Mouse (Mus musculus): ENCODE measurements at regions not wholly inside any gene's neighbourhood (a gene's known extent, or its start where the extent isn't known, plus 50 kb on each side); places are given as distances from the start of the nearest gene placed in this dataset.

GRCm38 (mm10) chr5:126201535-126201934 lies 670.0 kb downstream of the Tmem132b start:
- Histone ChIP-seq H3K36me3 (ENCODE audit: control insufficient read depth, insufficient read depth, low read length) (no peaks in the 10 kb centered on the region), H3K4me3 (ENCODE audit: low read depth, low read length) (no peak overlapping the region), H3K4me1 (ENCODE audit: control insufficient read depth, insufficient read depth, insufficient read length, low read length) (no peaks in the 10 kb centered on the region), H3K27ac (ENCODE audit: insufficient read depth, low read depth, low read length) (no peak overlapping the region), H3K27me3 (ENCODE audit: control insufficient read depth, insufficient read depth, low read length) (no peaks in the 10 kb centered on the region)
- 34% methylated on average over 4 of the region's 4 CpGs for WGBS
- no peak for TF ChIP-seq CTCF (IDR thresholded peaks at IDR 0.05; ENCODE audit: extremely low read depth, insufficient read length, insufficient replicate concordance, low read depth, low read length)
- no peak for TF ChIP-seq POLR2A (IDR thresholded peaks at IDR 0.05; ENCODE audit: low read depth, low read length)

DNA sequence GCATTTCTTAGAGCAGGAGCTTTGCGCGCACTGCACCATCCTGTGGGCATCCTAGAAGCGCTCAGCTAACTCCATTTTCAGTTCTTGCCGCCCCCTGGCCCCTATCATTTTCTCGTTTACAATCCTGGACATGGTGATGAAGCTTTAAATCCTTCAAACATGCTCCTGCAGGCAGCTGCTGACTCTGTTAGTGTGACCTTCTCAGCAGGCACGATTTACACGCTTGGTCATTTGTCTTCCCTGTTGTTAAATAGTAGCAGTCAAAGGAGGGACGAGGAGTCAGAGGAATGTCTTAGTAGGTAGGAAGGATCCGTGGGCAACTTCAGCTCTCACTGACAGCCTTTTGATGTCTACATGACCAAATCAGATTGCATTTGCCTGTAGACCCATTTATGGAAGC lies 670.4 kb downstream of the Tmem132b start:
- H3K36me3 ChIP-seq (ENCODE audit: control insufficient read depth, insufficient read depth, low read length), result no peaks in the 10 kb centered on the region
- no peaks in the 10 kb centered on the region for H3K27me3 ChIP-seq (ENCODE audit: control insufficient read depth, insufficient read depth, low read length)
- no peak overlapping the region for H3K27ac ChIP-seq (ENCODE audit: insufficient read depth, low read depth, low read length)
- no peaks in the 10 kb centered on the region for H3K4me1 ChIP-seq (ENCODE audit: control insufficient read depth, insufficient read depth, insufficient read length, low read length)
- TF ChIP-seq CTCF (IDR thresholded peaks at IDR 0.05; ENCODE audit: extremely low read depth, insufficient read length, insufficient replicate concordance, low read depth, low read length) (no peak), POLR2A (IDR thresholded peaks at IDR 0.05; ENCODE audit: low read depth, low read length) (no peak)
- H3K4me3 ChIP-seq (ENCODE audit: low read depth, low read length), result no peak overlapping the region
- 37% methylated on average over 9 of the region's 9 CpGs for WGBS

DNA sequence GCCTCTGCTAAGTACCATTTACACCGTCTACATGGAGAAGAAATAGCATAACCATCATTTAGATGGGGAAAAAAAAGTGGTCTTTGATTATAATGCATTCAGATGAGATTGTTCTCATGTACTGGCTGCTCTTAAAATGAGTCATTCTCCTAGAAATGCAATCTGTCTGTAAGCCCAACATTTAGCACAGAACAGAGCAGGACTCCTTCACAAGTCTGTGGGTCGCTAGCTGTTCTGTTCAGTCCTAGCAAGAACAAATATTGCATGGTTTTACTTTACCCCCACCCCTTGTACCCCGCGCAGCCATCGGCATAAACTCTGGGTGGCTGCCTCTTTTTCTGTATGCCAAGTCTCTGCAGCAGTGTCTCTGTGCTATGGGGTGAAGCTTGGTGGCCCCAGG lies 685.4 kb downstream of the Tmem132b start:
- Histone ChIP-seq H3K4me1 (ENCODE audit: control insufficient read depth, insufficient read depth, insufficient read length, low read length) (no peaks in the 10 kb centered on the region), H3K4me3 (ENCODE audit: low read depth, low read length) (no peak overlapping the region), H3K36me3 (ENCODE audit: control insufficient read depth, insufficient read depth, low read length) (no peaks in the 10 kb centered on the region), H3K27ac (ENCODE audit: insufficient read depth, low read depth, low read length) (no peak overlapping the region), H3K27me3 (ENCODE audit: control insufficient read depth, insufficient read depth, low read length) (no peaks in the 10 kb centered on the region)
- TF ChIP-seq POLR2A (IDR thresholded peaks at IDR 0.05; ENCODE audit: low read depth, low read length), result no peak
- TF ChIP-seq CTCF (IDR thresholded peaks at IDR 0.05; ENCODE audit: extremely low read depth, insufficient read length, insufficient replicate concordance, low read depth, low read length), result no peak
- 85% methylated on average over 5 of the region's 5 CpGs for WGBS

GRCm38 (mm10) chr5:126217746-126218145 lies 686.2 kb downstream of the Tmem132b start:
- TF ChIP-seq POLR2A (IDR thresholded peaks at IDR 0.05; ENCODE audit: low read depth, low read length) (no peak), CTCF (IDR thresholded peaks at IDR 0.05; ENCODE audit: extremely low read depth, insufficient read length, insufficient replicate concordance, low read depth, low read length) (no peak)
- Histone ChIP-seq H3K27me3 (ENCODE audit: control insufficient read depth, insufficient read depth, low read length) (no peaks in the 10 kb centered on the region), H3K4me3 (ENCODE audit: low read depth, low read length) (no peak overlapping the region), H3K27ac (ENCODE audit: insufficient read depth, low read depth, low read length) (no peak overlapping the region), H3K4me1 (ENCODE audit: control insufficient read depth, insufficient read depth, insufficient read length, low read length) (no peaks in the 10 kb centered on the region), H3K36me3 (ENCODE audit: control insufficient read depth, insufficient read depth, low read length) (no peaks in the 10 kb centered on the region)
- 77% methylated on average over 1 of the region's 1 CpGs for WGBS

GRCm38 (mm10) chr5:126223696-126224095 lies 692.1 kb downstream of the Tmem132b start:
- whole genome bisulfite sequencing, result 75% methylated on average over 3 of the region's 3 CpGs
- TF ChIP-seq CTCF (IDR thresholded peaks at IDR 0.05; ENCODE audit: extremely low read depth, insufficient read length, insufficient replicate concordance, low read depth, low read length), result no peak
- no peak for TF ChIP-seq POLR2A (IDR thresholded peaks at IDR 0.05; ENCODE audit: low read depth, low read length)
- H3K4me3 ChIP-seq (ENCODE audit: low read depth, low read length), result no peak overlapping the region
- H3K36me3 ChIP-seq (ENCODE audit: control insufficient read depth, insufficient read depth, low read length), result no peaks in the 10 kb centered on the region
- no peaks in the 10 kb centered on the region for H3K27me3 ChIP-seq (ENCODE audit: control insufficient read depth, insufficient read depth, low read length)
- H3K4me1 ChIP-seq (ENCODE audit: control insufficient read depth, insufficient read depth, insufficient read length, low read length), result no peaks in the 10 kb centered on the region
- H3K27ac ChIP-seq (ENCODE audit: insufficient read depth, low read depth, low read length), result no peak overlapping the region

- no peak for TF ChIP-seq POLR2A (IDR thresholded peaks at IDR 0.05; ENCODE audit: low read depth, low read length)
- TF ChIP-seq CTCF (IDR thresholded peaks at IDR 0.05; ENCODE audit: extremely low read depth, insufficient read length, insufficient replicate concordance, low read depth, low read length), result no peak
- no peak overlapping the region for H3K27ac ChIP-seq (ENCODE audit: insufficient read depth, low read depth, low read length)
- WGBS, result 77% methylated on average over 4 of the region's 4 CpGs
These were observed 699.2 kb downstream of the Tmem132b start for GRCm38 (mm10) chr5:126230768-126231167.

DNA sequence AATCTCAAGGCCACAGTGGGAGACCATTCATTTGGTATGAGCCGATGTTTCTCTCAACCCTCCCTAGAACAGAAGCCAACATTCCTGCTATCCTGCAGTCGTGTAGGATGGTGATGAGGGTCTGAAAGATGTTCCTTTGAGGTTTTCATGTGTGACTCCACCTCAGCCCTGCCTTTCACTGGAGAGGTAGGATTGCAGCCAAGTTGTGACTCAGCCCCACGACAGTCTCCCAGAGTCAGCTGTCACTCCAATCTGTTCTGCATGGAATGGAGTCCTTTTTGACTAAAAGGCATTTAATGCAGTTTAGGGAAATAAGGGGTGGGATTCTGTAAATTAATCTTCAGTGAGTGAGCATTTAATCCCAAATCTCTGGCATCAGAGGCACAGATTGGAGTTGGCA lies 706.5 kb downstream of the Tmem132b start:
- whole genome bisulfite sequencing, result 69% methylated on average over 3 of the region's 3 CpGs
- H3K36me3 ChIP-seq (ENCODE audit: control insufficient read depth, insufficient read depth, low read length), result no peaks in the 10 kb centered on the region
- no peak overlapping the region for H3K4me3 ChIP-seq (ENCODE audit: low read depth, low read length)
- no peaks in the 10 kb centered on the region for H3K27me3 ChIP-seq (ENCODE audit: control insufficient read depth, insufficient read depth, low read length)
- no peak for TF ChIP-seq POLR2A (IDR thresholded peaks at IDR 0.05; ENCODE audit: low read depth, low read length)
- TF ChIP-seq CTCF (IDR thresholded peaks at IDR 0.05; ENCODE audit: extremely low read depth, insufficient read length, insufficient replicate concordance, low read depth, low read length), result no peak
- no peaks in the 10 kb centered on the region for H3K4me1 ChIP-seq (ENCODE audit: control insufficient read depth, insufficient read depth, insufficient read length, low read length)
- H3K27ac ChIP-seq (ENCODE audit: insufficient read depth, low read depth, low read length), result no peak overlapping the region

More at GRCm38 (mm10) chr5:126230768-126231167, 699.2 kb downstream of the Tmem132b start:
- H3K4me1 ChIP-seq (ENCODE audit: control insufficient read depth, insufficient read depth, insufficient read length, low read length), result no peaks in the 10 kb centered on the region
- no peaks in the 10 kb centered on the region for H3K36me3 ChIP-seq (ENCODE audit: control insufficient read depth, insufficient read depth, low read length)
- no peaks in the 10 kb centered on the region for H3K27me3 ChIP-seq (ENCODE audit: control insufficient read depth, insufficient read depth, low read length)
- H3K4me3 ChIP-seq (ENCODE audit: low read depth, low read length), result no peak overlapping the region

- no peak for TF ChIP-seq POLR2A (IDR thresholded peaks at IDR 0.05; ENCODE audit: low read depth, low read length)
- no peak for TF ChIP-seq CTCF (IDR thresholded peaks at IDR 0.05; ENCODE audit: extremely low read depth, insufficient read length, insufficient replicate concordance, low read depth, low read length)
- Histone ChIP-seq H3K4me1 (ENCODE audit: control insufficient read depth, insufficient read depth, insufficient read length, low read length) (no peaks in the 10 kb centered on the region), H3K36me3 (ENCODE audit: control insufficient read depth, insufficient read depth, low read length) (no peaks in the 10 kb centered on the region), H3K4me3 (ENCODE audit: low read depth, low read length) (no peak overlapping the region), H3K27me3 (ENCODE audit: control insufficient read depth, insufficient read depth, low read length) (no peaks in the 10 kb centered on the region), H3K27ac (ENCODE audit: insufficient read depth, low read depth, low read length) (no peak overlapping the region)
- WGBS, result 34% methylated on average over 2 of the region's 2 CpGs
These were observed 714.2 kb downstream of the Tmem132b start for GRCm38 (mm10) chr5:126245776-126246175.

Measured in small intestine, adult 2 months (tissue).